Mouse (Mus musculus): ENCODE measurements around the gene Avp.

- TF ChIP-seq CTCF (conservative IDR thresholded peaks at IDR 0.05; ENCODE audit: insufficient read depth, insufficient read length, low read depth, low read length) (no peak), POLR2A (IDR thresholded peaks at IDR 0.05; ENCODE audit: low read depth, low read length) (no peak)
These were observed 13.4 kb downstream of the Avp start for GRCm38 (mm10) chr2:130568921-130569320.
